Mouse (Mus musculus) kidney, embryonic 14.5 days (tissue): ENCODE results near the gene Ttll5. TPM values are rescaled to one million over a fixed set of nuclear protein-coding genes. Genes with fewer than 3 reads are reported as not detected.

Experiments used
- ATAC-seq: fragments of 200-750 bp; cut with Nextera tagmentation; 2 replicates; pipeline ENCODE4 v1.8.0; 2017; ENCODE audit warnings: moderate number of reproducible peaks, mild to moderate bottlenecking, moderate TSS enrichment, moderate library complexity; ENCODE audit not compliant: low FRiP score, low TSS enrichment
- H3K27ac ChIP-seq: fragments of 300-500 bp; sonication (generic); 2 replicates; pipeline ENCODE4 v1.5.1; 2014; ENCODE audit warnings: low read depth, mild to moderate bottlenecking, low read length, moderate library complexity, mixed read lengths
- H3K27me3 ChIP-seq: fragments of 300-500 bp; sonication (generic); 2 replicates; pipeline ENCODE4 v1.6.1; 2014; ENCODE audit warnings: mild to moderate bottlenecking, low read length; ENCODE audit not compliant: control insufficient read depth, insufficient read depth
- H3K36me3 ChIP-seq: fragments of 300-500 bp; sonication (generic); 2 replicates; pipeline ENCODE4 v1.6.1; 2014; ENCODE audit warnings: low read length, mixed read lengths; ENCODE audit not compliant: control insufficient read depth, insufficient read depth
- H3K4me1 ChIP-seq: fragments of 300-500 bp; sonication (generic); 2 replicates; pipeline ENCODE4 v1.6.1; 2014; ENCODE audit warnings: low read length, mixed read lengths; ENCODE audit not compliant: control insufficient read depth, insufficient read depth
- H3K4me2 ChIP-seq: fragments of 300-500 bp; sonication (generic); replicated peaks from 2 replicates; pipeline ENCODE4 v1.6.1; 2014; ENCODE audit warnings: low read depth, mild to moderate bottlenecking, low read length
- H3K4me3 ChIP-seq: fragments of 300-500 bp; sonication (generic); 2 replicates; pipeline ENCODE4 v1.5.1; 2014; ENCODE audit warnings: mild to moderate bottlenecking, low read length
- H3K9ac ChIP-seq: fragments of 300-500 bp; sonication (generic); 2 replicates; pipeline ENCODE4 v1.6.1; 2014; ENCODE audit warnings: low read depth, mild to moderate bottlenecking, low read length, moderate library complexity
- H3K9me3 ChIP-seq: fragments of 300-500 bp; sonication (generic); 2 replicates; pipeline ENCODE4 v1.6.1; 2016; ENCODE audit warnings: low read length; ENCODE audit not compliant: control insufficient read depth
- WGBS: fragments of 180-500 bp; shearing (Covaris S2); extraction: QIAGEN DNeasy Blood & Tissue Kit; methylation state at CpG from one replicate; pipeline ENCODE4 v1.1.7; 2014; 5-methylcytosine and 5-hydroxymethylcytosine counted together
- polyA plus RNA-seq: library from polyadenylated mRNA; unstranded; fragments of >200 nt; fragmentation: Nextera tagmentation; extraction: Ambion mirVana; gene quantifications from 2 replicates; pipeline ENCODE4 v1.2.1, GENCODE M21; 2014

Ttll5 gene
- polyA plus RNA-seq, 1 experiment from 2014 or later: 17.0 TPM

DNA sequence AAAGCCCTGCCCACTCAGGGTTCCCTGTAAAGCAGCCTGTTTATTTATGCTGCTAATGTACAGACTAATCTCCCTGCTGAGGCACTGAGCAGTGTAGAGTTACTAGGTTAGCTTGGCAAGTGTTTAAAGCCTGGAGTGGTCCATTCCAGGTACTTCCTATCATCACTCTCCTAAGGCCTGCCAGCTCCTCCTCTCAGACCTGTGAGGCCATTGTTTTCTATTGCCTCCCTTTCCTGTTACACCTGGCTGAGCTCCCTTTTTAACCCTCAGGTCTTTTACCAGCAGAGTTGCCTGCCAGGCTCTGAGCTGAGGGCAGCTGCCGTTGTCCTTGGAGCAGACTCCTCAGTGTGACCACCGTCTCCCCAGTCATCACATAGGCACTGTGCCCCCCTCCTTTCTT, 146.3 kb downstream of the Ttll5 start:
- 63% methylated on average over 2 of the region's 2 CpGs for WGBS
- H3K4me1 ChIP-seq: peaks cover 11% of the 10 kb centered on the region; the same call in 1 of the 2 replicates
- H3K4me3 ChIP-seq: no peak overlapping the region
- no peak overlapping the region for H3K4me2 ChIP-seq
- H3K9ac ChIP-seq: no peak overlapping the region
- no peaks in the 10 kb centered on the region for H3K27me3 ChIP-seq
- ATAC-seq: no peak
- H3K9me3 ChIP-seq: no peaks in the 10 kb centered on the region
- no peak overlapping the region for H3K27ac ChIP-seq
- no peaks in the 10 kb centered on the region for H3K36me3 ChIP-seq

DNA sequence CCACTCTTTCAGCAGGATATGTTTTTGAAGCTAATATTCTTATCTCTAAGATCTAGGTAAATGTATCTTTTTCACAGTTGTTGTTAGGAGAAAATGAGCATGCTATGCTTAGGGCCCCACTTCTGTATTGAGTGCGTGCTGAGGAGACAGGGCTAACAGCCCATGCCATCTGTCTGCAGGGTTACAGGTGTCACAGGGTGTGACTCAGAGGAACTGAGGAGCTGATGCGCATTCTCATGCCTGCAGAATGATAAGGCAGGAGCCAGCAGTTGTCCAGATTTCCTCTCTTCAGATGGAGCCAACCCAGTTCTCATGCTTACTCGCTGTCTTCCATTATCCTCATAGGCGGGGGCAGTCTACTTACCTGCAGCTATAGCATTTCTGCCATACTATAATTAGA, 147.2 kb downstream of the Ttll5 start:
- H3K27me3 ChIP-seq: no peaks in the 10 kb centered on the region
- no peak overlapping the region for H3K27ac ChIP-seq
- no peak overlapping the region for H3K4me3 ChIP-seq
- H3K4me1 ChIP-seq: peaks cover 11% of the 10 kb centered on the region; the same call in 1 of the 2 replicates
- H3K9ac ChIP-seq: no peak overlapping the region
- no peak for ATAC-seq
- H3K4me2 ChIP-seq: no peak overlapping the region
- H3K36me3 ChIP-seq: no peaks in the 10 kb centered on the region
- H3K9me3 ChIP-seq: no peaks in the 10 kb centered on the region
- WGBS: 88% methylated on average over 4 of the region's 4 CpGs

DNA sequence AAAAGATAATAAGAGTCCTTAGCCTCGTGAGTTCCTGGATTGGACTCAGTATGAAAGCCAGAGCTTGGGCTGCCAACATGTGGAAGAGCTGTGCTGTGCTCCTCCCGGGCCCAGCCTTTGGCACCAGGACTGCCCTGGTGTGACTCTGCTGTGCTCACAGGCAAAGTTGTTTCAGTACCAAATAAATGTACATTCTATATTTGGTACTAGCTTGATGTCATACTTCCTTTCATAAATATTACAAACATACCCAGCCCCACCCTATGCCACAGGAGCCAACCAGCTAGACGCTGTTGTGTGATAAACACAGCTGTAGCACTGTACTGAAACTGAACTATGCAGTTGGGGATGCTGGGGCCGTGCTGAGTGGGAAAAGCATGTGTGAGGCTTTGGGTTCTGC, 149.1 kb downstream of the Ttll5 start:
- no peak for ATAC-seq
- peaks cover 11% of the 10 kb centered on the region; the same call in 1 of the 2 replicates for H3K4me1 ChIP-seq

DNA sequence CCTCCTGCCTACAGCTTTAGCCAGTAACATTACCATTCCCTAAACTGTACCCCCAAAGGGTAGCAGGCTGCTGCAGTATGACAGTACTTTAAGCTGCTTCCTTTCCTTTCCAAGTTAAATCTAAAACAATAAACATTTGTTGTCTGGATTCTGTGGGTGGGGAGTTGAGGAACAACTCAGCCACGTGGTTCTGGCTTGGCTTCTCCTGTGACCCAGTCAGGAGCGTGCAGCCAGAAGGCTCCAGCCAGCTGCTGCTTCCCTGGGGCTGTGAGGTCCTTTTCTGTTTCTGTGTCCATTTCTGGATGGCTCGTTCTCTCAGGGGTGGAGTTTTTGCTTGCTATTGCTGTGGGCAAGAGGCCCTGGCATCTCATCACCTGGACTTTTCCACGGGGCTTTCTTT, 149.6 kb downstream of the Ttll5 start:
- Histone ChIP-seq H3K4me2 (no peak overlapping the region), H3K27me3 (no peaks in the 10 kb centered on the region), H3K36me3 (no peaks in the 10 kb centered on the region), H3K9me3 (no peaks in the 10 kb centered on the region), H3K4me3 (no peak overlapping the region), H3K9ac (no peak overlapping the region), H3K27ac (no peak overlapping the region), H3K4me1 (peaks cover 11% of the 10 kb centered on the region; the same call in 1 of the 2 replicates)
- 57% methylated on average over 4 of the region's 4 CpGs for WGBS
- ATAC-seq: peak; percentile 39; the same call in 1 of the 2 replicates

More for the DNA sequence above, 149.1 kb downstream of the Ttll5 start:
- Histone ChIP-seq H3K27me3 (no peaks in the 10 kb centered on the region), H3K36me3 (no peaks in the 10 kb centered on the region), H3K4me3 (no peak overlapping the region), H3K9me3 (no peaks in the 10 kb centered on the region), H3K4me2 (no peak overlapping the region), H3K27ac (no peak overlapping the region), H3K9ac (no peak overlapping the region)
- WGBS: 61% methylated on average over 4 of the region's 4 CpGs

DNA sequence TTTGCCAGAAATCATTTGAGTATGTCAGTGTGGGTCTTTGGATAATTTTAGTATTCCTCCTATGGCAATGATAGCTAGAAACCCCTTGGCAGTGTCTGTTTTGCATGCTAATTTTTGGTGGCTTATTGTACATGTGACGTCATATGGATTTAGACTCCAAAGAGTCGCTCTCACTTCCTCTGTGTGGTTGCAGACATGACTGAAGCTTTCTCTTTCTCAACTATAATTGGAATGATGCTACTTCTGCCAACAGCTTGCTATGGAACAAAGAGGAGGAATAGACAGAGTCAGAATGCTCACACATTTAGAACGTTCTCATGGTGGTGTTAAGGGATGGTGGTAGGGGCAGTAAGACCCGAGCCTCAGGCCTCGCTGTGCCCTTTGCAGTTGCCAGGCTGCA, 155.5 kb downstream of the Ttll5 start:
- H3K27me3 ChIP-seq: no peaks in the 10 kb centered on the region
- WGBS: 77% methylated on average over 5 of the region's 5 CpGs
- 0 out of 2 replicates have a peak, but pooled peaks cover 2% of the 10 kb centered on the region for H3K4me1 ChIP-seq
- no peak overlapping the region for H3K9ac ChIP-seq
- H3K27ac ChIP-seq: no peak overlapping the region
- H3K4me2 ChIP-seq: no peak overlapping the region
- no peaks in the 10 kb centered on the region for H3K36me3 ChIP-seq
- no peak for ATAC-seq
- no peak overlapping the region for H3K4me3 ChIP-seq
- H3K9me3 ChIP-seq: no peaks in the 10 kb centered on the region

DNA sequence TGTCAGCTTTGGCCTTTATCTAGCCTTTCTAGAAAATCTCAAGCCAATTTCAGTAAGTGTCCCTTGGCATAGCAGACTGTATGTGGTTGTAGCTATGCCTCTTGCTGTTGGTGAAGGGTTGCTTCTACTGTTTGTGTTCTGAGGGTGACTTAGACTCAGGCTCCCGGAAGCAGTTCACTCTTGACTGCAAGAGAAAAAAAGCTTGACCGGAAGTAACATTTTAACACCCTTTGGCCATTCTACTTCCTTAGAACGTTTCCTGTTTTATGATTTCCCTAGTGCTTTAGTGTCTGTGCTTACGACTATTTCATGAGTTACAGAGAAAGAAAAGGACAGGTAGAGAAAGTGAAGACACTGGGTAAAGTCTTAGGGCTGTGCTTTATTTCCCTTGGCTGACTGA, 161.1 kb downstream of the Ttll5 start:
- Histone ChIP-seq H3K9ac (no peak overlapping the region), H3K27me3 (no peaks in the 10 kb centered on the region), H3K27ac (no peak overlapping the region), H3K4me1 (peaks cover 12% of the 10 kb centered on the region), H3K4me3 (no peak overlapping the region), H3K36me3 (no peaks in the 10 kb centered on the region), H3K4me2 (no peak overlapping the region), H3K9me3 (no peaks in the 10 kb centered on the region)
- ATAC-seq: no peak
- 55% methylated on average over 4 of the region's 4 CpGs for WGBS

DNA sequence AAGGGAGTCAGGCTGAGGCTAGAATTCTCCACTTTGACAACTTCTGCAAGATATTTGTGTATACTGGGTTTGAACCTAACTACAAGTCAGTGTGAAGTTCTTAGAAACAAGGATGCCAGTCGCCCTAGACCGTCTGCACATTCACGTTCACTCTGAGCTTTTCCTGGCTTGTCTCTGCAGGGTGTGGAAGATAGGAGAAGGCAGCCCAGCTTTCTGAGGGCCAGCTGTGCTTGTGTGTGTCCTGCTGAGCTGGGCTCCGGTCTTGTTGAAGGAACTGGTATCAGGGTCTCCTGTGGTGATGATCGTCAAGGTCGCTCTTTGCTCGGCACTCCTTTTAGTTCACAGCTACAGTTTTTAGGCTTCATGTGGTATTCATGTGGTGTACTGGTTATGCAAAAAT, 161.6 kb downstream of the Ttll5 start:
- H3K4me1 ChIP-seq: peaks cover 12% of the 10 kb centered on the region
- H3K4me2 ChIP-seq: no peak overlapping the region
- no peaks in the 10 kb centered on the region for H3K36me3 ChIP-seq
- no peak for ATAC-seq
- WGBS: 68% methylated on average over 7 of the region's 7 CpGs
- H3K27ac ChIP-seq: peak overlapping the region; percentile 49; the same call in 1 of the 2 replicates
- H3K4me3 ChIP-seq: no peak overlapping the region
- H3K27me3 ChIP-seq: no peaks in the 10 kb centered on the region
- H3K9ac ChIP-seq: no peak overlapping the region
- H3K9me3 ChIP-seq: no peaks in the 10 kb centered on the region

DNA sequence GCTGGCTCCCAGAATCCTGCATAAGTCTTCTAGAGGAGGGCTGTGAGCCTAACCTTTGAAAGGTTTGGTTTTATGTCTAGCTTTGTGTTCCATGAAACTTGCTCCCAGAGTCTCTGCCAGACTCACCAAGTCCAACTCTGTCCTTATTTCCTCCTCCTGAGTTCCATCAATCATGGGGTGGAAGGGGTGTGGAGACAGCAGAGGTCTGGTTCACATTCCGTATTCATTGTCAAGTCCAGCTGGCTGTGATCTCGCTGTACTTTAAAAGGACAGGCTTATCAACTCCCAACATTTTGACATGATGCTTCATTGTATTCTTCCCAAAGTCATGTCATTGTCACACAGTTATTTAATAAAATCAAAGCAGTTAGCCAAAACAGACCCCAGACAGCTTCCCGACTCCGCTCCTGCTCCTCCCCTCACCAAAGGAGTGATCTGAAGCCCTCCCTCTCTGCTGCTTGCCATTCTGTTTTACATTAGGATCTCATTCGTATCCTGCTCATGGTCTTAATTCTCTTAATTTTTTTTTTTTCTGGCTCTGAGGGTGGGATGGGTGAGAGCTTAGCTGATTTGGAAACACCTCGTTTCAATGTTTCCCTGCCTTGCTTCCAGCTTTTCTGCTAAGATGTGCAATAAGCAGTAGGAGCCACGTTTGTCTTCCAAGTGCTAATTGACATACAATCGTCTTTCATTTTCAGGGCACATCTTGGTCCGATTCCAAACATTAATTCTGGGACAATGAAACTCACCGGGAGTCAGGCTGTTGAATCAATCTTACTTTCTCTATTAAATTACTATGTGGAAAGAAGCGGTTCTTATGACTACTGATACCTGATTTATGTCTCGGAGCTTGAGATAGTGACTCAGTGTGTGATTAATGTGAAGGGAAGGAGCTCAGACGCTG, 162.3 kb downstream of the Ttll5 start:
- Histone ChIP-seq H3K9ac (no peak overlapping the region), H3K27me3 (no peaks in the 10 kb centered on the region), H3K4me2 (no peak overlapping the region; the same call in 1 of the 2 replicates), H3K27ac (no peak overlapping the region), H3K36me3 (no peaks in the 10 kb centered on the region), H3K4me3 (no peak overlapping the region), H3K9me3 (no peaks in the 10 kb centered on the region), H3K4me1 (peaks cover 12% of the 10 kb centered on the region)
- 0 out of 2 replicates have a peak, but pooled peaks have one; percentile 52 for ATAC-seq
- WGBS: 40% methylated on average over 13 of the region's 13 CpGs

DNA sequence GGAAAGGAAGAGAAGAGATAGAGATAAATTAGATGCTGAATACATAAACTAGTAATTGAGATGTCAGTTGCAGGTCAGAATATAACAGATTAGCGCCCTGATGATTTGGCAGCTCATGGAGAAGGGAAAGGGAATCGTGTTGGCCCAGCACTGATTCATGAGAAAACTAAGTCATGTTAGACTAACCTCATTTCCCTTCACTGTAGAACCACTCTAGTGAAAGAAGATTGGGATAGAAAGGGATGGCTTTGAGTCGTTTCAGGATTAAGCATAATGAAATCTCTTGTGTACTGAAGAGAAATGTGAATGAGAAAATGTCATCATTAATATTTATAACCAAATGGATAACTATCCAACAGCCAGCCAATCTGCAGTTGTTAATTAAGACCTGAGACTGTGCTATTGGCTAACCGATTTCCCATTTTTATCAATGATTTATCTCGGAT, 163.0 kb downstream of the Ttll5 start:
- no peak overlapping the region for H3K27ac ChIP-seq
- no peaks in the 10 kb centered on the region for H3K9me3 ChIP-seq
- no peaks in the 10 kb centered on the region for H3K27me3 ChIP-seq
- no peaks in the 10 kb centered on the region for H3K36me3 ChIP-seq
- ATAC-seq: no peak
- 69% methylated on average over 5 of the region's 5 CpGs for WGBS
- H3K4me3 ChIP-seq: no peak overlapping the region
- no peak overlapping the region for H3K4me2 ChIP-seq
- H3K9ac ChIP-seq: no peak overlapping the region
- peaks cover 12% of the 10 kb centered on the region for H3K4me1 ChIP-seq
